Mouse (Mus musculus) heart, postnatal 4 days (tissue): ENCODE data around the gene Kctd19. TPM values are rescaled to one million over a fixed set of nuclear protein-coding genes. Genes with fewer than 3 reads are reported as not detected.
A peak's percentile ranks its signal among the peaks of the same experiment; 100 is the strongest.

Experiments
- DNase-seq: peaks from one replicate; pipeline ENCODE4 v3.0.0; 2021
- total RNA-seq, 2 experiments: library from RNA; stranded (reverse); gene quantifications; 2 replicates each; pipeline ENCODE4 v1.2.3; 2021

The Kctd19 gene
- total RNA-seq, 2 experiments from 2014 or later = not detected

GRCm38 (mm10) chr8:105419800-105420199 is 6.5 kb upstream of the Kctd19 start:
- no peak for DNase-seq

- no peak for DNase-seq
These were observed 5.7 kb upstream of the Kctd19 start for GRCm38 (mm10) chr8:105418992-105419391.

GRCm38 (mm10) chr8:105409947-105410346 is 3.4 kb downstream of the Kctd19 start:
- DNase-seq = no peak

- DNase-seq = no peak
These were observed 5.0 kb downstream of the Kctd19 start for GRCm38 (mm10) chr8:105408331-105408730.

DNA sequence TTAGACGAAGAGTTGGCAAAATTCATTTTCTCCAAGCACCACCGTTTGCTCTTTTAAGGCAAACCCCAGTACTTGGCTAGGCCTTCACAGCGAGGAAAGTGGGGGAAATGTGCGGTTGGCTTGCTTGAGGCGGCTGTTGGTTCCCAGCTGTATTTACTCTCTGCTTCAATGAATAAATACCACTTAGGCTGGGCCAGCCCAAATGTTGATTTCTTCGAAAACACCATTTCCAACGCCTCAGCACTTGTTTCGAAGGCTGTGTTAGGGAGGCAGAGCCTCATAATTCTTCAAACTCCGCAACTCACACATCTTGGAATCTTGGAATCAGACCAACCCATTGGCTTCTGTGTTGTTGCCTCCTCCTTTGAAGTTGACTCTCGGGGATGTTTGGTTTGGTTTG is 6.9 kb downstream of the Kctd19 start:
- DNase-seq = no peak

- no peak for DNase-seq
These were observed 8.8 kb downstream of the Kctd19 start for GRCm38 (mm10) chr8:105404496-105404895.

DNA sequence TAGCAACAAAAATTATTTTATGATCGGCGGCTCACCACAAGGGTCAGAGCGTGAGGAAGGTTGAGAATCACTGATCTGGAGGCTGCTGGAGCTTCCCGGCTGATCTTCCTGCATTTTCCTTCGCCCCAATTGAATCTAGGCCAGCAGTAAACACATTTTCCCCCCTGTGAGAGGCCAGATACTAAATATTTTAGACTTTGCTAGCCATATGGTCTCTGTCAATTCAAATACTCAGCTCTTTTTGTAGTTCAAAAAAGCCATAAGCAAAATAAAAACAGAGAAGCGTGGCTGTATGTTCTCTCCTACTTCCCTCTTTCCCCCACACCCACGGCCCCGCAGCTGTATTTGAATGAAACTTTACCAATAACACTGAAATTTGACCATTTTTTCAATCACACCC is 9.8 kb downstream of the Kctd19 start:
- DNase-seq = no peak

DNA sequence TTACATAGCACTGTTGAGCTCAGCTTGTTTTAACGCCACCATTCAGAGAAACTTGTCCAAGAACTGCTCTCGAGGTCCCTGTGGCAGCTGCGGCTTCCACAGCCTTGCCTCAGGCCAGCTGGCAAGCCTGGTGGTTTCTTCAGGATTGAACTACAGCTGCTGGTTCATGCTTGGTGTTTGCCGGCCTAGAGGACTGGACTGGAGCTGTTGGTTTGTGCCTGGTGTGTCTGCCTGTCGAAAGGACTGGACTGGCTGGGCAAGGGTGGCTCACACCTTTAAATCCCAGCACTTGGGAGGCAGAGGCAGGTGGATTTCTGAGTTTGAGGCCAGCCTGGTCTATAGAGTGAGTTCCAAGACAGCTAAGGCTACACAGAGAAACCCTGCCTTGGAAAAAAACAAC is 13.3 kb downstream of the Kctd19 start:
- DNase-seq = no peak

DNA sequence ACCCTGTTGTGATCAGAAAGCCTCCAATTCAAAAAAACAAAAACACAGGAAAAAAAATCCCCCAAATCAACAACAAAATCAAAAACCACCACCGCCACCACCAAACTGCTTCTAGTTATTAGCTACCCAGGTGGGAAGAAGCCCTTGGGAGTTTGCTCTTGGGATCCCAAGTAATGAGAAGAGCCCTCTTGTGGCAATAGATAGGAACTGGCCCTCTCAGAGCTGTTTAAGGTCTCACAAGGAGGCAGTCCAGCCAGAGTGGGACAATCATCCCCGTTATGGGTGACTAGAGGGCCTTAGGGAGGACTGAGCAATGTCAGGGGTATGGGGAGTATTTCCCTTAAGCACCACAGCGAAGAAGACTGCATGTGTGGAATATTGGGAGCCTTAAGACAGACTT is 15.6 kb downstream of the Kctd19 start:
- peak; percentile 61 for DNase-seq

GRCm38 (mm10) chr8:105393915-105394314 is 19.4 kb downstream of the Kctd19 start:
- DNase-seq = no peak

DNA sequence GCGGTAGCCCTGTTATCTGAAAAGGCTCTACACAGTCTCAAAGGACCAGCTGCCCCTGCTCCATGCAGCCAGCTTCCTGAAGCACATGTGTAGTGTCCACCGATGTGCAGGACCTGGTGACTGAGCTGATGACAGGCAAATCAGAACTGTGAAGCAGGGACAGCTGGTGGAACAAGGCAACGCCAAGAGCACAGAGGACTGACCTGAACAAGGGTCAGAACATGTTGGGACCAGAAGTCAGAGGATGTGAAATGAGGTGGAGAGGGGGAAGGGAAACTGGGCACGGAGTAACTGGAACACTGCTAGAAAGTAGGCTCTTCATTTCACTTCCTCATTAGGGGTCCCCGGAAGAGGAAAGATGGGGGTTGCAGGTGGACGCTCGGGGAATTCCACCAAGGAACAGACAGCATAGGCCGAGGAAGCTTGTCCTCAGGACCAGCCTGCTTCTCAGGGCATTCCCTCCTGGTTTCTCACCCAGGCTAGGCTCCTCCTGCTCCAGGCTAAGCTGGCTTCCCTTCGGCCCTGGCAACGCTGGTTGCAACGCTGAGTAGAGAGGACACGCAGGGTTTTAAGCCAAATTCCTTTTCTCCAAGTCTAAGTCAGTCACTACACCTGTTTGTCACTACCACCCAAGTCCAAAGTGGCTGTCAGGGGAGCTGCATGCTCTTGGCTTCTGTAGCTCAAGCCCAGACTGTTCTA is 20.1 kb downstream of the Kctd19 start:
- peak; percentile 40 for DNase-seq

- DNase-seq = peak; percentile 36
These were observed 24.2 kb downstream of the Kctd19 start for GRCm38 (mm10) chr8:105389096-105389495.

- peak; percentile 58 for DNase-seq
These were observed 26.2 kb downstream of the Kctd19 start for GRCm38 (mm10) chr8:105387151-105387550.

- no peak for DNase-seq
These were observed 29.2 kb downstream of the Kctd19 start for GRCm38 (mm10) chr8:105384070-105384469.

DNA sequence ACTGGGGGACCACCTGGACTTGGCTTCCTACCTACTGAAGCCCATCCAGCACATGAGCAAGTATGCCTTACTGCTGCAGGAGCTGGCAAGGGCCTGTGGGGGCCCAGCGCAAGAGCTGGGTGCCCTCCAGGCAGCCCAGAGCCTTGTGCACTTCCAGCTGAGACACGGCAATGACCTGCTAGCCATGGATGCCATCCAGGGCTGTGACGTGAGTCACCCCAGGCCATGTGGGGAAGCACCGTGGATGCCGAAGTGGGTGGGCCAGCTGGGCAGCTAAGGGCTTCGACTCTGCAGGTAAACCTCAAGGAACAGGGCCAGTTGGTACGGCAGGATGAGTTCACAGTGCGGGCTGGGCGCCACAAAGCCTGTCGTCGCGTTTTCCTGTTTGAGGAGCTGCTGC is 33.0 kb downstream of the Kctd19 start:
- DNase-seq = no peak

GRCm38 (mm10) chr8:105378673-105379072 is 34.6 kb downstream of the Kctd19 start:
- peak; percentile 86 for DNase-seq

GRCm38 (mm10) chr8:105374513-105374966 is 38.8 kb downstream of the Kctd19 start:
- peak; percentile 51 for DNase-seq

DNA sequence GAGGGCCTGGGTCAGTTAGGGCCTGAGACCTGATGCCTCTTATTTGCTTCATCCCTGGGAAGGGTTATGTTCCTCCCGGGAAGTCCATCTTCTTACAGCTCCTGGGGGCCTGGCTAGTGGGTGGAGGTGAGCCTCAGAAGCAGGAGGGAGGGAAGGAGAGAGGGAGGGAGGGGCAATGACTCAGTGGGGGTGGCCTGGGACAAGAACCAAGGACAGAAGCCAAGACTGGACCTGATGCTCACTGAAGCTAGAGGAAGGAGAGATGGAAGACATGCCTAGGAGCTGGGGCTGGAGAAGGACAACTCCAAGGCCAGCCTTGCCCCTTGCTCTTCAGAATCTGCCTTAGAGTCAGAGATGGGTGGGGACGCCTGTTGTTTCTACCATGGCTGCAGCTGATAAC is 40.3 kb downstream of the Kctd19 start, which contains the start of gene Plekhg4:
TSS of gene Plekhg4 (plus strand) at position 243 of the 400 bp plus-strand sequence.
- no peak for DNase-seq

DNA sequence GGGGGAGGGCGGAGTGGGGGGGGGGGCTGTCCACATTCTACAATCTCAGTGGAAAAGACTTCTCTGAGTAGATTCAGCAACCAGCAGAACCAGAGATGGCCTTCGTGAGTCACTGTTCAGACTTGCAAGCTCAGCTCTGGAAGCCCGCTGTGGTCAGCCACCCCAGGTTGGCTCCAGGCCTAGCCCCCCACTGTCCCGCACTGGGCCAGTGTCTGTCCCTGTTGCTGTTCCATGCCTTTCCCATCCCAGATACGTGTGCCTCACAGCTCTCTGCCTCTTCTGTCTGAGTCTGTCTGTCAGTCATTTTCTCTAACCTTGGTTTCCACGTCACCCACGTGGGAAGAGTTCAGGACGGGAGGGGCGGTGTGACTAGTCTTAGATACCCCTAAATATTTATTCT is 40.8 kb downstream of the Kctd19 start:
- DNase-seq = no peak

DNA sequence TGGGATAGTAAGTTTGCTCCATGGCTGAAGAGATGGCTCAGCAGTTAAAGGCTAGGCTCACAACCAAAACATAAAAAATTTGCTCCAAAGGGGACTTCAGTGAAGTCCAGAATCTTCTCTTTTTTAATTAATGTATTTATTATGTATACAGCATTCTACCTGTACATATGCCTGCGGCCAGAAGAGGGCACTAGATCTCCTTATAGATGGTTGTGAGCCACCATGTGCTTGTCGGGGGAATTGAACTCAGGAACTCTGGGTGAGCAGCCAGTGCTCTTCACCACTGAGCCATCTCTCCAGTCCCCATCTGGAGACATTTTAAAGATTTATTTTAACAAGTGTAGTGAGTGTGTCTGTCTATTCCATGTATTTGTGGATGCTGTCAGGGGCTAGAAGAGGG is 46.2 kb downstream of the Kctd19 start:
- no peak for DNase-seq

- peak; percentile 65 for DNase-seq
These were observed 51.3 kb downstream of the Kctd19 start for GRCm38 (mm10) chr8:105361751-105362702.

- DNase-seq = no peak
These were observed 53.7 kb downstream of the Kctd19 start for GRCm38 (mm10) chr8:105359646-105360045.

DNA sequence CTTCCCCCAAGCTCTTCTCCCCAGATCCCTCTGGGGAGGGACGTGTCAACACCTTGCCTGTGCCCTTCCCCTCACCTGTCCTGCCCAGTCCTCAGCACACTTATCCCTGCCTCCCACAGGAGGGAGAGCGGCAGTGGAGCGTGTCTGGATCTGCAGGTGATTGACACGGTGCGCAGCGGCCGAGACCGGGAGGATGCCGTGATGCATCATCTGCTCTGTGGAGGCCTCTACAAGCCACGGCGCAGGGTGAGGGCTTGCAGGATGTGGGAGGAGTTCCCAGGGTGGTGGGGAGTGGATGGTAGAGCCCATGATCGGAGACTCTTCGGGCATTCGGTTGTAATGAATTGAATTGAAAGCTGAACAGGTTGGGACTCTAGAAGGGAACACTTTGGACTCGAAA is 54.1 kb downstream of the Kctd19 start:
- DNase-seq = no peak
